Mouse (Mus musculus): Measurements from ENCODE around the gene Pglyrp2. TPM values are rescaled to one million over a fixed set of nuclear protein-coding genes. Genes with fewer than 3 reads are reported as not detected.

Pglyrp2 gene
- polyA plus RNA-seq (2015; fragmentation: Nextera tagmentation; extraction: Ambion mirVana) = not detected in 2 replicates

DNA sequence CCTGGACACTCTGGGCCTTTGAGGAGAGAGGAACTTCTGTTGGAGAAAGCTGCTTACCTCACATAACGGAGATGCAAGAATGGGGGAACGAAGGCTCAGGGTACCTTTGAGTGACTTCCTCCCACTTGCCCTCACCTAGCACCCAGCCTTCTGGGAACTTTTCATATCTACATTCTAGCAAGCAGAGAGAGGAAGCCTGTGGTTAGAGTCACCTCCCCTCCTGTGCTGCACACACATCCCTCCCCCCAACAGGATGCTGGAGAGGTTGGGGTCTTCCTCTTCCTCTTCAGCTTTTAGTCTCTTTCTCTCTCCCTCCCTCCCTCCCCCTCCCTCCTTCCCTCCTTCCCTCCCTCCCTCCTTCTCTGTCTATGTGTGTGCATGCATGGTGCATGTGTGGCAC, at the start of gene Pglyrp2:
Gene Pglyrp2, minus strand, starts transcription at position 134 of the 400 bp plus-strand sequence.
- 86% methylated on average over 2 of the region's 2 CpGs for WGBS
- no peaks in the 10 kb centered on the region for H3K9me3 ChIP-seq
- H3K4me1 ChIP-seq (replicated peaks) = no peaks in the 10 kb centered on the region
- no peaks in the 10 kb centered on the region for H3K27me3 ChIP-seq
- ATAC-seq (ENCODE audit: low FRiP score, low read depth) = no peak
- H3K4me3 ChIP-seq = no peak within 1 kb of the TSS
- H3K27ac ChIP-seq (replicated peaks) = no peak within 1 kb of the TSS
- no peak within 1 kb of the TSS for H3K9ac ChIP-seq
- H3K36me3 ChIP-seq = no peaks in the 10 kb centered on the region
- no peak within 1 kb of the TSS for H3K4me2 ChIP-seq

DNA sequence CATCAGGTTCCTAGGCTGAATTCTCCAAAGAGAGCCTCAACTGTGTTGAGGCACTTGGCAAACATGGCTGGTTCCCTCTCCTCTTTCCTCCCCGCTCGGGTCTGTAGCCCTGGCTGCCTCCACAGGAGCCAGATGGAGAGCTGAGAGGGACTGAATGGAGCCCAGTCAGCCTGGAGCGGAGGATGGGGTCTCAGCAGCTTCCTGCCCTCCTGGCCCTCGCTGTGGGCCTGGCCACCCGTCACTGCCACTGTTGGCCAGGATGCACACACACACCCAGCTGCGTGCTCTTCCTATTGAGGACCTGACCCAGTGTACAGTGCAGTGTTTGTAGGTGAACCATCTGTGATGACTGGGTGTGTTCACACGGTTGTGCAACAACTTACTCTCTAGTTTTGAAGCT, 48.2 kb upstream of the Pglyrp2 start:
- no peaks in the 10 kb centered on the region for H3K36me3 ChIP-seq
- H3K4me3 ChIP-seq = no peak overlapping the region
- no peak overlapping the region for H3K27ac ChIP-seq (replicated peaks)
- no peaks in the 10 kb centered on the region for H3K9me3 ChIP-seq
- H3K4me1 ChIP-seq (replicated peaks) = no peaks in the 10 kb centered on the region
- no peak for ATAC-seq (ENCODE audit: low FRiP score, low read depth)
- WGBS = 63% methylated on average over 7 of the region's 7 CpGs
- H3K9ac ChIP-seq = no peak overlapping the region
- H3K27me3 ChIP-seq = no peaks in the 10 kb centered on the region
- no peak overlapping the region for H3K4me2 ChIP-seq

DNA sequence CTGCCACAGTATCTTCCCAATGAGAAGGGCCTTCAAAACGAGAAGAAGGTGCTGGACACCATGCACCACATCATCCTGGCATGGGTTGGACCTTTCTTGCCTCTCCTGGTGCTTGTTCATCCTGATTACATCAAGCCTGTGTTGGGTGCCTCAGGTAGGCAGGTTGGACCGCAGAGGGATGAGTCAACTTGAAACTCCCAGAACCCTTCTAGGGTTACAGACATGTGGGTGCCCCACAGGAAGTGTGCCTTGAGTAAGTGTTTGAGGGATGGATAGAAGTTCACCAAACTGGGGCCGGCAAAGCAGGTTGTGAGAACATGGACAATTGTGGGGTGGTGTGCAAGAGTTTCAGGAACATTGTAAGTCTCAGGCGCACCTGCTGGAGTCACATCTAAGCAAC, 46.8 kb upstream of the Pglyrp2 start:
- H3K4me3 ChIP-seq = no peak overlapping the region
- H3K4me2 ChIP-seq = no peak overlapping the region
- H3K9me3 ChIP-seq = no peaks in the 10 kb centered on the region
- no peaks in the 10 kb centered on the region for H3K36me3 ChIP-seq
- H3K4me1 ChIP-seq (replicated peaks) = no peaks in the 10 kb centered on the region
- no peak overlapping the region for H3K27ac ChIP-seq (replicated peaks)
- no peak for ATAC-seq (ENCODE audit: low FRiP score, low read depth)
- no peak overlapping the region for H3K9ac ChIP-seq
- 87% methylated on average over 4 of the region's 4 CpGs for WGBS
- no peaks in the 10 kb centered on the region for H3K27me3 ChIP-seq

DNA sequence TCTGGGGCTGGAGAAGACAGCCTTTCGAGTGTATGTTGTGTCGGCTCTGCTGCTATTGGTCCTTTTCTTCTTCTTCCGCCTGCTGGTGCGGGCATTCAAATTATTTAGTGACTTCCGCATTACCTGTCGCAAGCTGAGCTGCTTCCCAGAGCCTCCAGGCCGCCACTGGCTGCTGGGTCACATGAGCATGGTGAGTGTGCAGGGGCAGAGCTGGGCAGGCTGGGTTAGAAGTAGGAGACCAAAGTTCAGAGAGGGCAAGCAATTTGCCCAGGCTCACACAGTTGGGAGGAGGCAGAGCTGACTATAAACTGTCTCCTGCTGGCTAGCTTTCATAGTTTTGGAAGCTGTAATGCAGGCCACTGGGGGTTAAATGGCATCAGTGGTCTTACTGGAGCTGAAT, 44.5 kb upstream of the Pglyrp2 start:
- H3K9ac ChIP-seq = no peak overlapping the region
- no peak for ATAC-seq (ENCODE audit: low FRiP score, low read depth)
- H3K4me2 ChIP-seq = no peak overlapping the region
- no peaks in the 10 kb centered on the region for H3K27me3 ChIP-seq
- H3K36me3 ChIP-seq = no peaks in the 10 kb centered on the region
- H3K27ac ChIP-seq (replicated peaks) = no peak overlapping the region
- 56% methylated on average over 7 of the region's 7 CpGs for WGBS
- H3K9me3 ChIP-seq = no peaks in the 10 kb centered on the region
- no peak overlapping the region for H3K4me3 ChIP-seq
- H3K4me1 ChIP-seq (replicated peaks) = no peaks in the 10 kb centered on the region

DNA sequence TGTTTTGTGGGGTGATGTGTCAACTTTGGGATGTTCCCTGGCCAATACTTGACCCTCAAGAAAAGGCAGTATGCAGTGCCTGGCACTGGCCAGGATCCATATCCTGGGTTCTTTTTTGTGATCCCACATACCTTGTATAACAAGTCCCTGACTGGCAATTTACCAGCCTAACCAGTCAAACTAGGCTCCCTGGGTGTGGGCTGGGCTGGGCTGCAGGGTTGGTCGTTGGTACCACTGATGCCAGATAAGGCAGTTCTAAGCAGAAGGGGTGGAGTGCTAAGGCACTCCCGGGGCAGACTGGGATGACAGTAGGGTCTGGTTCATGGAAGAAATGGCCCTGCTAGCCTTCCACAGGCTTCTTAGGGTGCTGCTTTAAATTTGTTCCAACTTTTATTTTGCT, 31.0 kb upstream of the Pglyrp2 start:
- Histone ChIP-seq H3K9ac (no peak overlapping the region), H3K27me3 (peaks cover 12% of the 10 kb centered on the region; the same call in 1 of the 2 replicates), H3K4me1 (replicated peaks) (peaks cover 12% of the 10 kb centered on the region), H3K27ac (replicated peaks) (no peak overlapping the region), H3K9me3 (no peaks in the 10 kb centered on the region), H3K4me2 (no peak overlapping the region), H3K4me3 (no peak overlapping the region), H3K36me3 (no peaks in the 10 kb centered on the region)
- 44% methylated on average over 2 of the region's 2 CpGs for WGBS
- no peak for ATAC-seq (ENCODE audit: low FRiP score, low read depth)

DNA sequence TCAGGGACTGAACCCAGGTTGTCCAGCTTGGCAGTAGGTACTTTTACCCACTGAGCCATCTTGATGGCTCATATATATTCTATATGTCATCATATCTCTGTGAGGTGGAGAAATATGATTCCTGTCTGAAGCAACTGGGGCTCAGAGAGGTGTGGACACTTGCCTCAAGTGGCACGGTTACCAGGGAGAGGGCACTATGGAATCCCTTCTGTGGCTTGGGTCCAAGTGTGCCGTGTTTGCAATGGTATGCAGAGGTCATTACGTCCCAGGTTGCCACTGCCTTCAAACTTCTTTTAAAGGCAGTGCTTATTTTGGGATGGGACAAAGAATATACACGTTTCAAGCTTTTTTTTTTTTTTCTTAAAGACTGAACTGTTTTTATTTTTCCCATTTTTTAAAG, 30.2 kb upstream of the Pglyrp2 start:
- no peak overlapping the region for H3K4me2 ChIP-seq
- H3K4me1 ChIP-seq (replicated peaks) = peaks cover 12% of the 10 kb centered on the region
- 74% methylated on average over 4 of the region's 4 CpGs for WGBS
- H3K4me3 ChIP-seq = no peak overlapping the region
- no peak overlapping the region for H3K27ac ChIP-seq (replicated peaks)
- no peak overlapping the region for H3K9ac ChIP-seq
- no peaks in the 10 kb centered on the region for H3K36me3 ChIP-seq
- peaks cover 12% of the 10 kb centered on the region; the same call in 1 of the 2 replicates for H3K27me3 ChIP-seq
- H3K9me3 ChIP-seq = no peaks in the 10 kb centered on the region
- ATAC-seq (ENCODE audit: low FRiP score, low read depth) = no peak

DNA sequence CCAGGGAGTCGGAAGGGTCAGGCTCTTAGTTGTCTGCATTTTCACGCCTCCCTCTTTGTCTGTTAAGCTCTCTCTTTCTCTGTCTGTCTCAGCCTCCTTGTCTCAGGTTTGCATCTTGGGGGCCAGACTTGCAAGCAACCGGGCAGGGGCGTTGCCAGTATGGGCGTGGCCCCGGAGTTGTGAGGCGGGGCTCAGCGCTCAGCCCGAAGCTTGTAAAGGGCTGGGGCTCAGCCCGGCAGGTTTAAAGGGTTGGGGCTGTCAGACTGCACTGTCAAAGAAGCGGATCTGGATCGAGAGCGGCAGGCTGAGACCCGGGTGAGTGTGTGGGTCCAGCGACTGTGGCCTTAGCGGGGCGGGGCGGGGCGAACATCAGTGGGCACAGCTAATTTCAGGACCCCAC, 28.5 kb upstream of the Pglyrp2 start, which contains the start of gene Cyp4f39:
Gene Cyp4f39, plus strand, starts transcription at position 242 of the 400 bp plus-strand sequence.
- WGBS = 5% methylated on average over 19 of the region's 19 CpGs
- Histone ChIP-seq H3K9ac (peak within 1 kb of the TSS; percentile 19; the same call in 1 of the 2 replicates), H3K4me1 (replicated peaks) (peaks cover 12% of the 10 kb centered on the region)

DNA sequence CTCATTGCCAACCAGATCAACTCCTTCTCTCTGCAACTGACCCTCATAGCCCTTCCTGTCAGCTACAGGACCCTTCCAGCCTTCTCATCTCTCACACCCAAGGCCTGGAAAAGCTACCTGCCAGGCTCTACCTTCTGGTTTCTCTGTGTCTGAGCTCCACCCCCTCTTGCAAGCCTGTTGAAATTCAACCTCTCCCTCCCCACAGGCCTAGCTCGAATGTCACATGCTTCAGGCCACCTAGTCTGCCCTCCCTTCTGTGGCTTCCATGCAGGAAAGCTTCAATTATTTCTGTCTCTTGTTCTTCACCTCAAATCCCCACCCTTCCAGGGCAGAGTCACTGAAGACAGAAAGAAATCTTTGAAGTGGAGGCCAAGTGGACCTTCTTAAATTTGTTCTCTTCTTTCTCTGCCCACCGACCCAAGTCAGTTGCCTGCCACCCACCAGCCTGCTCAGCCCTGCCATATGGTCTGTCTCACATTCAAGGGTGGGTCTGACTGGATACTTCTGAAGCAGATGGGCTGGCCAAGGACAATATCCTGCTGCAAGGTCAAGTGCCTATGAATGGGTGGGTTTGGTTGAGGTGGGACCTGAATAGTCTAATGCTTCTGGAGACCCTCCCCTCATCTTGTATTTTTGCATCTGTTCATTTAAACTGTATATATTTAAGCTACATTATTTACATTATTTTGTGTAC, 27.0 kb upstream of the Pglyrp2 start:
- Histone ChIP-seq H3K36me3 (no peaks in the 10 kb centered on the region), H3K9ac (no peak overlapping the region), H3K9me3 (no peaks in the 10 kb centered on the region), H3K4me1 (replicated peaks) (peaks cover 12% of the 10 kb centered on the region), H3K27me3 (peaks cover 12% of the 10 kb centered on the region; the same call in 1 of the 2 replicates), H3K4me2 (no peak overlapping the region), H3K27ac (replicated peaks) (no peak overlapping the region), H3K4me3 (no peak overlapping the region)
- ATAC-seq (ENCODE audit: low FRiP score, low read depth) = no peak
- 64% methylated on average over 2 of the region's 2 CpGs for WGBS

More for the DNA sequence above, 28.5 kb upstream of the Pglyrp2 start, which contains the start of gene Cyp4f39:
- Histone ChIP-seq H3K36me3 (no peaks in the 10 kb centered on the region), H3K27ac (replicated peaks) (no peak within 1 kb of the TSS), H3K9me3 (no peaks in the 10 kb centered on the region), H3K27me3 (peaks cover 12% of the 10 kb centered on the region; the same call in 1 of the 2 replicates), H3K4me3 (peak within 1 kb of the TSS; percentile 35), H3K4me2 (peak within 1 kb of the TSS; percentile 71)
- no peak for ATAC-seq (ENCODE audit: low FRiP score, low read depth)

DNA sequence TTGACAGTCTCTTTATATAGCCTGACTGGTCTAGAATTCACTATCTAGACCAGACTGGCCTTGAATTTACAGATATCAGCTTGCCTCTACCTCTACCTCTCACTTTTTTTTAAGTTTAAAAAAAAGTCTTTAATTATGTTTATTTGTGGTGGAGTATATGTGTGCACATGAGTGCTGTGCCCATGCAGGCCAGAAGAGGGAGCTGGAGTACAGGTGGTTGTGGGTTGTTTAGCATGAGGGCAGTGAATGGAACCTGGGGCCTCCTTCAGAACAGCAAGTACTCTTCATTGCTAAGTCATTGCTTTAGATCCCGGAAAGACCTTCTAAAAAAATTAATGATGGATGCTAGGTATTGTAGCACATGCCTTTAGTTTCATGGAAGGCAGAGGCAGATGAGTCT, 25.1 kb upstream of the Pglyrp2 start:
- ATAC-seq (ENCODE audit: low FRiP score, low read depth) = no peak
- no peak overlapping the region for H3K27ac ChIP-seq (replicated peaks)
- peaks cover 12% of the 10 kb centered on the region; the same call in 1 of the 2 replicates for H3K27me3 ChIP-seq
- no peaks in the 10 kb centered on the region for H3K36me3 ChIP-seq
- no peak overlapping the region for H3K9ac ChIP-seq
- H3K4me2 ChIP-seq = no peak overlapping the region
- H3K4me3 ChIP-seq = no peak overlapping the region
- H3K4me1 ChIP-seq (replicated peaks) = peaks cover 12% of the 10 kb centered on the region
- 93% methylated on average over 1 of the region's 1 CpGs for WGBS
- H3K9me3 ChIP-seq = no peaks in the 10 kb centered on the region

DNA sequence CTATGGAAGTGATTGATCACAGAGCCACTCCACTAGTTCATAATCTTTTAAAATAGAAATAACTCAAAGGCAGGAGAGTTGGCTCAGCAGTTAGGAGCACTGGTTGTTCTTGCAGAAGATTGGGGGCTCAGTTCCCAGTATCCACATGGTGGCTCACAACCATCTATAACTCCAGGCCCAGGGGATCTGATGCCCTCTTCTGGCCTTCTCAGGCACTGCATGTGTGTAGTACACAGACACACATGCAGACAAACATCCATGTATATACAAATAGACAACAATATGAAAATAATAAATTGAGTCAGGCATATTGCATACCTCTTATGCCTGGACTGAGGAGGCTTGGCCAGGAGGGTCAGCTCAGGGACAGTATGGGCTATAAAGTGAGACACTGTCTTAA, 23.2 kb upstream of the Pglyrp2 start:
- ATAC-seq (ENCODE audit: low FRiP score, low read depth) = no peak
- Histone ChIP-seq H3K36me3 (no peaks in the 10 kb centered on the region), H3K9ac (no peak overlapping the region), H3K4me2 (no peak overlapping the region), H3K9me3 (no peaks in the 10 kb centered on the region), H3K27ac (replicated peaks) (no peak overlapping the region), H3K4me1 (replicated peaks) (peaks cover under 1% of the 10 kb centered on the region; the same call in 1 of the 2 replicates), H3K4me3 (no peak overlapping the region), H3K27me3 (0 out of 2 replicates have a peak, but pooled peaks cover 2% of the 10 kb centered on the region)

DNA sequence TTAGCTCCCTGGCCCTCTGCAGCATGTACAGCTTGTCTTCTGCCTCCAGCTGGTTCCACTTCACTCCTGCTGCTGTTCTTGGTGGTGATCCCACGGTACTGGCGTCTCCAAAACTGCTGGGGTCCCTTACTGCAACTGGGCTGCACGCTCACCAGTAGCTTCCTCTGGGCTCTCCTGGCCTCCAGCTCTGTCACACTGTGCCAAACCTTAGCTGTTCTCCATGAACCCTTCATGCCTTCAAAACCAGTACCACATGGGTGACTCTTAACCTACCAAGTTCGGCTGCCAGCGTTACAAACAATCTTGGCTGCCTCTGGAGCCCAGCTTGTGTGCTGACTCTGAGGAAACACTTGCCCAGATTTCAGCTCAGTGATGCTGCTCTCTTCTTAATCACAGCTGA, 21.0 kb upstream of the Pglyrp2 start:
- 77% methylated on average over 5 of the region's 5 CpGs for WGBS

DNA sequence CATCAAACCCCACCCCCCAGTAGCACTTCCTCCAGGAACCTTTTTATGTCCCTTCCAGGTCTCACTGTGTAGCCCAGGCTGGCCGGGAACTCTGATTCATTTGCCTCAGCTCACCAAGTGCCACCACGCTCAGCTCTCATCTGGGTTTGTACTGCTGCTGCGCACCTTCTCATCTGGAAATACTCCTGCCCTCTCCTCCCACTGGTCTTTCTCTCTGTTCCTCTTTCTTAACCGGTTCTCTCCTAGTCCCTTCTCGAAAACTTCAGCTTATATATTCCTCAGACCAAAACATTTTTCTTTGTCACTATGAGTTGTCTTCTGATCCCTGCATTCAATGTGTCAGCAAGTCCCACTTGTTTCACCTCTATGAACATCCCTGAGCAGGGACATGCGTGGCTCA, 19.3 kb upstream of the Pglyrp2 start:
- no peak overlapping the region for H3K4me3 ChIP-seq
- WGBS = 87% methylated on average over 6 of the region's 6 CpGs
- no peaks in the 10 kb centered on the region for H3K27me3 ChIP-seq
- no peak for ATAC-seq (ENCODE audit: low FRiP score, low read depth)
- H3K4me2 ChIP-seq = no peak overlapping the region
- H3K9ac ChIP-seq = no peak overlapping the region
- H3K36me3 ChIP-seq = no peaks in the 10 kb centered on the region
- H3K27ac ChIP-seq (replicated peaks) = no peak overlapping the region
- no peaks in the 10 kb centered on the region for H3K9me3 ChIP-seq
- H3K4me1 ChIP-seq (replicated peaks) = no peaks in the 10 kb centered on the region

More for the DNA sequence above, 21.0 kb upstream of the Pglyrp2 start:
- no peaks in the 10 kb centered on the region for H3K27me3 ChIP-seq
- no peaks in the 10 kb centered on the region for H3K9me3 ChIP-seq
- H3K4me1 ChIP-seq (replicated peaks) = no peaks in the 10 kb centered on the region
- no peak overlapping the region for H3K9ac ChIP-seq
- H3K27ac ChIP-seq (replicated peaks) = no peak overlapping the region
- H3K4me3 ChIP-seq = no peak overlapping the region
- no peak for ATAC-seq (ENCODE audit: low FRiP score, low read depth)
- no peaks in the 10 kb centered on the region for H3K36me3 ChIP-seq
- no peak overlapping the region for H3K4me2 ChIP-seq

DNA sequence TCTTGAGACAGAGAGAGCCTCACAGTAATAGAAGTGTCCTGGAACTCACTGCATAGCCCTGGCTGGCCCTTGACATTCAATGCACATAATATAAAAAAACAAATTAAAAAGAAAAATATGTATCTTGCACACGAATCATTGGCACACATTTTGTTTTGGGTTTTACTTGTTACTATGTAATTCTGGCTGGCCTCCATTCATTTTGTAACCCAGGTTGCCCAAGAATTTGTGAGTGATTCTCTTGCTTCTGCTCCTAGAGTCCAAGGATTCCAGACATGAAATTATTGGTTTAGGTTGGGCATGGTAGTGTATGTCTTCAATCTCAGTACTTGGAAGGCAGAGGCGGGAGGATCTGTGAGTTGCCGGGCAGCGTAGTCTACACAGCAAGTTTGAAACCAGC, 13.1 kb upstream of the Pglyrp2 start:
- no peak for ATAC-seq (ENCODE audit: low FRiP score, low read depth)
- no peaks in the 10 kb centered on the region for H3K4me1 ChIP-seq (replicated peaks)
- H3K9ac ChIP-seq = no peak overlapping the region
- no peaks in the 10 kb centered on the region for H3K9me3 ChIP-seq
- H3K4me3 ChIP-seq = no peak overlapping the region
- 92% methylated on average over 4 of the region's 4 CpGs for WGBS
- no peak overlapping the region for H3K4me2 ChIP-seq
- no peaks in the 10 kb centered on the region for H3K36me3 ChIP-seq
- no peak overlapping the region for H3K27ac ChIP-seq (replicated peaks)
- no peaks in the 10 kb centered on the region for H3K27me3 ChIP-seq

All from hindbrain, embryonic 15.5 days (tissue).